ENCODE assay signal across 8 mouse cellular contexts in the genomic region with DNA sequence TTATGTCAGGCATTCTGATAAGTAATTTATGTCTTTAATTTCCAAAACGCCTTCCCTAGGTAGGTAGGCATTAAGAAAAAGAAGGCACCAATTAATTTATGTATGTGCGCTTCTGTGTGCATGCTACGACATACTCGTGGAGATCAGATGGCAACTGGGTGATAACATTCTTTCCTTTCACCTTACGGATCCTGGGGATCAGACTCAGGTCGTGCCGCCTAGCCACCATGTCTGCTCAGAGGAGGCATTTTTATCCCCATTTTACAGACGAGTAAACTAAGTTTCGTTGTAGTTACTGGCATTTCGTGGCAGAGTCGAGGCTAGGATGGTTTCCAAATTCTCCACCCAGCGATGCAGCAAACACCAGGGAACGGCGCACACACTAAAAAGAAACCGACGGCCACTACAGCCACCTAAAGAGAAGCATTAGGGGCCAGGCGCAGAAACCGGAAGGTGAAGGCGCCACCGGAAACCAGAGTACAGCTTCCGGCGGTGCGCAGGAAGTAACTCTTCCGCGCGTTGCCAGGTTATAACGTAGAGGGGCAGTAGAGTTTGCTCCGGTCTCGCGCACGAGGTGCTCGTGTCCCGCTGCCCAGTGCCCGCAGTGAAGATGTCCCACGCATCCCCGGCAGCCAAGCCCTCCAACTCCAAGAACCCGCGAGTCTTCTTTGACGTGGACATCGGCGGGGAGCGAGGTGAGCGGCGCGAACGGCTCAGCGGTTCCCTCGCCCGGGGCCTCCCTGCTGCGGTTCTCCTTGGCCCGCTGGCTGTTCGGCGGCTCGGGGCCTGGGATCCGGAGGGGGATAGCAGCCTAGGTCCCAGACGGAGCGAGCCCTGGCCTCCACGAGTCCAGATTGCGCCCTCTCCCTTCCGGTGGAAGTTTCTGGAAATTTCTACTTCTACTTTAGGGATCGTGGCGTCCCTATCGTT. TPM values are rescaled to one million over a fixed set of nuclear protein-coding genes. Genes with fewer than 3 reads are reported as not detected.
DNase-seq lines count a peak whose midpoint lies in the region; ATAC-seq and TF ChIP-seq lines count a peak whose summit lies in the region.

A gene (plus strand): TSS at position 480 of the 930 bp plus-strand sequence.

- H3K27ac ChIP-seq in gastrocnemius, adult 2 months = peak within 1 kb of the TSS; percentile 94

- no peak for TF ChIP-seq CTCF in gastrocnemius, adult 2 months (IDR thresholded peaks at IDR 0.05)

- H3K4me3 ChIP-seq in gastrocnemius, adult 2 months = peak within 1 kb of the TSS; percentile 80

- peak; percentile 86 for DNase-seq in gastrocnemius, adult 2 months
- DNase-seq in hindlimb bud, embryonic 11.5 days (ENCODE audit: extremely low spot score, low read depth, low spot score) = peak; percentile 46
- peak; percentile 71 to 87 for DNase-seq in left cerebral cortex, postnatal 10 days (ENCODE audit: extremely low spot score in 1 of 2, low spot score in 2 of 2)
- peak; percentile 53 to 75 for DNase-seq in right cerebral cortex, postnatal 36 days (ENCODE audit: low spot score in 2 of 2)
- DNase-seq in yolk sac, embryonic 10.5 days (ENCODE audit: low spot score) = peak; percentile 83

- intact Hi-C loops in gastrocnemius, adult 2 months (cut with DNase I) = loop anchor here (10.0 kb wide), 1 partner anchor 516 kb away; no protein-coding TSS in a partner anchor
- intact Hi-C loops in left cerebral cortex, postnatal 10 days (cut with DNase I) = loop anchor here (5.0 kb wide), 1 partner anchor 634 kb away; no protein-coding TSS in a partner anchor

- ATAC-seq in activated CD4-positive, CD25-positive, alpha-beta regulatory T cell, adult 4 months = peak; percentile 90
- ATAC-seq in common myeloid progenitor, adult 5-6 weeks (replicated peaks; ENCODE audit: low read depth, poor library complexity, severe bottlenecking) = peak; percentile 86
- peak; percentile 90 for ATAC-seq in megakaryocyte-erythroid progenitor cell, adult 5-6 weeks (replicated peaks; ENCODE audit: low FRiP score, low TSS enrichment, poor library complexity, severe bottlenecking)

RNA-seq across cellular contexts. Expression of the gene that starts here (rescaled TPM):
- 100 to 1,000 TPM in 1 of 2 experiments, 10 to 100 TPM in 1; 99.8 to 114 TPM for polyA plus RNA-seq in activated CD4-positive, CD25-positive, alpha-beta regulatory T cell, adult 4 months (2017; shearing (Covaris generic))
- total RNA-seq in common myeloid progenitor, adult 5-6 weeks (2017) = 299 and 348 TPM in 2 replicates
- 10 to 100 TPM; 38.8 to 55.8 TPM for total RNA-seq in gastrocnemius, adult 2 months (2021)
- 10 to 100 TPM; 66.0 to 68.2 TPM for total RNA-seq in left cerebral cortex, postnatal 10 days (2021)
- total RNA-seq in megakaryocyte-erythroid progenitor cell, adult 5-6 weeks (2014; fragmentation: Nextera tagmentation) = 230 and 245 TPM in 2 replicates
- 347 and 498 TPM in 2 replicates for total RNA-seq in megakaryocyte-erythroid progenitor cell, adult 5-6 weeks (2017)

Comparison
In these comparisons a context has a peak if more than half of its experiments do, and no peak if none do; other contexts are left out.
1. Peak in every context shown above with its lines: DNase-seq, ATAC-seq, H3K4me3 ChIP-seq and H3K27ac ChIP-seq.